Mouse (Mus musculus): ENCODE measurements around the gene Acly. TPM values are rescaled to one million over a fixed set of nuclear protein-coding genes. Genes with fewer than 3 reads are reported as not detected.

The Acly gene
- total and polyA plus RNA-seq, 3 experiments, result 213 to 277 (median 246) TPM

GRCm38 (mm10) chr11:100484461-100484860, 43.3 kb downstream of the Acly start:
- Histone ChIP-seq H3K4me2 (ENCODE audit: insufficient read depth, low read depth, poor library complexity, severe bottlenecking) (no peak overlapping the region), H3K9ac (ENCODE audit: insufficient read depth, low read depth) (no peak overlapping the region), H3K4me1 (ENCODE audit: control insufficient read depth in 1 of 2, insufficient read depth in 2 of 2) (no peaks in the 10 kb centered on the region), H3K9me3 (replicated peaks; ENCODE audit: low read length) (no peaks in the 10 kb centered on the region), H3K79me2 (replicated peaks; ENCODE audit: control insufficient read depth, extremely low read depth, insufficient read depth, poor library complexity, severe bottlenecking) (no peaks in the 10 kb centered on the region), H3K4me3 (replicated peaks in 1 of 3; ENCODE audit: low read depth in 2 of 3, low read length in 2 of 3, poor library complexity in 1 of 3) (no peak overlapping the region), H3K36me3 (replicated peaks in 1 of 2; ENCODE audit: control insufficient read depth in 1 of 2, insufficient read depth in 1 of 2, low read length in 1 of 2) (peaks cover 87 to 97% of the 10 kb centered on the region in 2 experiments), H3K27me3 (replicated peaks) (no peaks in the 10 kb centered on the region), H3K27ac (ENCODE audit: insufficient read depth, low read depth) (no peak overlapping the region)
- dilution Hi-C loops (cut with MboI; ENCODE audit: extremely low pct_ligation_motif_present, extremely low pct_unique_long_range_greater_than_20kb, low sequenced_read_pairs), result no loop called here
- no peak for TF ChIP-seq ELF1 (IDR thresholded peaks at IDR 0.05; ENCODE audit: low read depth, low read length)
- no peak for TF ChIP-seq MAZ (IDR thresholded peaks at IDR 0.05; ENCODE audit: low read depth, low read length)
- no peak for TF ChIP-seq TCF12 (IDR thresholded peaks at IDR 0.05; ENCODE audit: low read depth, low read length)
- no peak for TF ChIP-seq IRF4 (IDR thresholded peaks at IDR 0.05; ENCODE audit: low read depth, low read length)
- TF ChIP-seq JUN (IDR thresholded peaks at IDR 0.05; ENCODE audit: insufficient read depth, low read depth, low read length), result no peak
- no peak for TF ChIP-seq ZC3H11A (IDR thresholded peaks at IDR 0.05; ENCODE audit: low read depth, low read length)
- in situ Hi-C loops (cut with MboI; ENCODE audit: low pct_ligation_motif_present, low pct_unique_long_range_greater_than_20kb, low sequenced_read_pairs), result loop anchor here (5.0 kb wide), 1 partner anchor 122 kb away; no protein-coding TSS in a partner anchor
- DNase-seq (ENCODE audit: extremely low read depth), result no peak

- H3K27me3 ChIP-seq (replicated peaks), result no peaks in the 10 kb centered on the region
- DNase-seq (ENCODE audit: extremely low read depth), result no peak
- no peak overlapping the region for H3K9ac ChIP-seq (ENCODE audit: insufficient read depth, low read depth)
- no peak overlapping the region for H3K4me3 ChIP-seq (replicated peaks in 1 of 3; ENCODE audit: low read depth in 2 of 3, low read length in 2 of 3, poor library complexity in 1 of 3)
- no peak overlapping the region for H3K27ac ChIP-seq (ENCODE audit: insufficient read depth, low read depth)
- no peaks in the 10 kb centered on the region for H3K9me3 ChIP-seq (replicated peaks; ENCODE audit: low read length)
- TF ChIP-seq NRF1 (IDR thresholded peaks at IDR 0.05; ENCODE audit: low read depth, low read length) (no peak), JUN (IDR thresholded peaks at IDR 0.05; ENCODE audit: insufficient read depth, low read depth, low read length) (no peak), CTCF (conservative IDR thresholded peaks at IDR 0.05 in 1 of 2, IDR thresholded peaks at IDR 0.05 in 1 of 2; ENCODE audit: low read depth in 2 of 2, low read length in 2 of 2) (no peak), TBP (conservative IDR thresholded peaks at IDR 0.05; ENCODE audit: low read depth, low read length) (no peak), ELF1 (IDR thresholded peaks at IDR 0.05; ENCODE audit: low read depth, low read length) (no peak), ZMIZ1 (IDR thresholded peaks at IDR 0.05; ENCODE audit: low read depth, low read length) (no peak), CHD2 (IDR thresholded peaks at IDR 0.05; ENCODE audit: low read length) (no peak), CHD1 (IDR thresholded peaks at IDR 0.05; ENCODE audit: low read depth, low read length) (no peak), ZNF384 (IDR thresholded peaks at IDR 0.05; ENCODE audit: low read depth, low read length) (no peak), JUND (conservative IDR thresholded peaks at IDR 0.05; ENCODE audit: low read depth, low read length) (no peak), RAD21 (IDR thresholded peaks at IDR 0.05; ENCODE audit: low read depth, low read length) (no peak)
- peaks cover 70 to 90% of the 10 kb centered on the region in 2 experiments for H3K36me3 ChIP-seq (replicated peaks in 1 of 2; ENCODE audit: control insufficient read depth in 1 of 2, insufficient read depth in 1 of 2, low read length in 1 of 2)
- no peaks in the 10 kb centered on the region for H3K79me2 ChIP-seq (replicated peaks; ENCODE audit: control insufficient read depth, extremely low read depth, insufficient read depth, poor library complexity, severe bottlenecking)
- no peak overlapping the region for H3K4me2 ChIP-seq (ENCODE audit: insufficient read depth, low read depth, poor library complexity, severe bottlenecking)
- dilution Hi-C loops (cut with MboI; ENCODE audit: extremely low pct_ligation_motif_present, extremely low pct_unique_long_range_greater_than_20kb, low sequenced_read_pairs), result no loop called here
- in situ Hi-C loops (cut with MboI; ENCODE audit: low pct_ligation_motif_present, low pct_unique_long_range_greater_than_20kb, low sequenced_read_pairs), result no loop called here
- no peaks in the 10 kb centered on the region for H3K4me1 ChIP-seq (ENCODE audit: control insufficient read depth in 1 of 2, insufficient read depth in 2 of 2)
Measured at GRCm38 (mm10) chr11:100479152-100479551, 48.6 kb downstream of the Acly start.

Measured in CH12.LX (cell line).